Mouse (Mus musculus) heart, adult 2 months (tissue): ENCODE data around the gene Tsx. TPM values are rescaled to one million over a fixed set of nuclear protein-coding genes. Genes with fewer than 3 reads are reported as not detected.
"Not testable (repeated sequence)": the region's sequence is repeated elsewhere in the genome, so short reads cannot be mapped to it uniquely, and the experiment has no call there.

Experiments used
- DNase-seq, 2 experiments: peaks; one replicate each; pipeline ENCODE4 v3.0.0; 2021
- H3K27ac ChIP-seq: fragments of 200-600 bp; 2 replicates; pipeline ENCODE4 v1.8.1; 2022
- H3K27me3 ChIP-seq: fragments of 200-500 bp; 2 replicates; pipeline ENCODE4 v1.6.1; 2012; ENCODE audit warnings: mild to moderate bottlenecking, low read length, inconsistent platforms, mixed read lengths; ENCODE audit not compliant: control insufficient read depth, insufficient read depth
- H3K36me3 ChIP-seq: fragments of 200-500 bp; 2 replicates; pipeline ENCODE4 v1.6.1; 2012; ENCODE audit warnings: low read length, inconsistent platforms; ENCODE audit not compliant: control insufficient read depth, insufficient read depth
- H3K4me1 ChIP-seq: fragments of 200-500 bp; 2 replicates; pipeline ENCODE4 v1.6.1; 2011; ENCODE audit warnings: low read length; ENCODE audit not compliant: control insufficient read depth, insufficient read depth
- H3K4me3 ChIP-seq: fragments of 200-600 bp; 2 replicates; pipeline ENCODE4 v1.8.1; 2022
- H3K79me2 ChIP-seq: fragments of 200-500 bp; replicated peaks from 2 replicates; pipeline ENCODE4 v1.6.1; 2012; ENCODE audit warnings: mild to moderate bottlenecking, inconsistent platforms, low read length, moderate library complexity, mixed read lengths; ENCODE audit not compliant: control insufficient read depth, insufficient read depth
- H3K9ac ChIP-seq: fragments of 200-500 bp; 2 replicates; pipeline ENCODE4 v1.6.1; 2012; ENCODE audit warnings: low read depth, mild to moderate bottlenecking, control low read depth, inconsistent platforms, low read length, mixed read lengths
- CTCF ChIP-seq: fragments of 200-600 bp; IDR thresholded peaks from 2 replicates; pipeline ENCODE4 v1.8.1; 2022; ENCODE audit warnings: antibody characterized with exemption, mild to moderate bottlenecking, moderate library complexity
- EP300 ChIP-seq: fragments of 200-500 bp; IDR thresholded peaks from 2 replicates; pipeline ENCODE4 v1.6.1; 2011; ENCODE audit warnings: low read depth, low read length, control low read depth; ENCODE audit not compliant: insufficient read depth
- POLR2A ChIP-seq: fragments of 200-500 bp; IDR thresholded peaks from 2 replicates; pipeline ENCODE4 v1.6.1; 2011; ENCODE audit warnings: mild to moderate bottlenecking, low read depth, low read length, control low read depth; ENCODE audit not compliant: insufficient read depth
- WGBS: fragments of 180-500 bp; shearing (Covaris S2); methylation state at CpG from one replicate; pipeline ENCODE4 v1.1.7; 2018; 5-methylcytosine and 5-hydroxymethylcytosine counted together
- intact Hi-C: fragments of 180-260 bp; cut with DNase I; formaldehyde crosslinking; loops from one replicate; pipeline ENCODE4 v1.15.1; 2025
- polyA plus RNA-seq: library from polyadenylated mRNA; depleted of rRNA; stranded (reverse); fragments of >200 nt; gene quantifications from 2 replicates; pipeline ENCODE4 v1.2.3, GENCODE M21; 2012
- total RNA-seq, 2 experiments: library from RNA; stranded (reverse); gene quantifications; 2 replicates each; pipeline ENCODE4 v1.2.3; 2021

Gene Tsx
- total and polyA plus RNA-seq, 3 experiments, result not detected

GRCm38 (mm10) chrX:103438023-103438422, 23.8 kb downstream of the Tsx start:
- no peak for TF ChIP-seq POLR2A
- TF ChIP-seq EP300, result no peak
- TF ChIP-seq CTCF, result no peak
- Histone ChIP-seq H3K4me3 (no peak overlapping the region), H3K9ac (no peak overlapping the region), H3K36me3 (no peaks in the 10 kb centered on the region), H3K27me3 (no peaks in the 10 kb centered on the region), H3K79me2 (no peaks in the 10 kb centered on the region), H3K27ac (no peak overlapping the region), H3K4me1 (no peaks in the 10 kb centered on the region)
- intact Hi-C loops, result no loop called here
- 16% methylated on average over 9 of the region's 9 CpGs for WGBS
- no peak for DNase-seq

DNA sequence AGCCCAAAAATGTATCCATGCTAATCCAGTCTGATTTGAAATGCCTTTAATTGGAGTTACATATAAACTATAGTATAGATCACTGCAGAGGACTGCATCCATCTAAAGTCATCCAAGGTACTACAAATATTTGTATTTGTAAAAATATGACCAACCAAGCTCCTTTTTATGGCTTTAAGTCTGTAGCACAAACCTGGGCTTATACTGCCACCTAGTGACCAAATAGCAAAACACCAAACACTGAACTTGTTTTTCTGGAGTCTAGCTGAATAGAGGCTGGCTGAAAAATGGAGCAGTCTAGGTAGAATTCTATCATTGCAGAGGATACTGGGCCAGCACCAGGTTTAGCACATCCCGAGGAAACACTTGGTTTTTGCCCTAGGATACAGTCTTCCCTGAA, 26.5 kb downstream of the Tsx start:
- no peak overlapping the region for H3K9ac ChIP-seq
- intact Hi-C loops, result loop anchor here (2.0 kb wide), 1 partner anchor 180 kb away; no protein-coding TSS in a partner anchor
- WGBS, result 0% methylated on average over 1 of the region's 1 CpGs
- H3K4me3 ChIP-seq, result no peak overlapping the region
- no peaks in the 10 kb centered on the region for H3K36me3 ChIP-seq
- no peaks in the 10 kb centered on the region for H3K79me2 ChIP-seq
- no peak for TF ChIP-seq POLR2A
- TF ChIP-seq EP300, result no peak
- peak; percentile 89 for TF ChIP-seq CTCF
- no peaks in the 10 kb centered on the region for H3K27me3 ChIP-seq
- H3K4me1 ChIP-seq, result no peaks in the 10 kb centered on the region
- no peak overlapping the region for H3K27ac ChIP-seq
- DNase-seq, result no peak

GRCm38 (mm10) chrX:103443755-103444154, 29.5 kb downstream of the Tsx start:
- peak; percentile 75 for TF ChIP-seq CTCF
- no peak for TF ChIP-seq EP300
- Histone ChIP-seq H3K9ac (no peak overlapping the region), H3K4me1 (no peaks in the 10 kb centered on the region), H3K79me2 (no peaks in the 10 kb centered on the region), H3K27me3 (peaks cover 2% of the 10 kb centered on the region; the same call in 1 of the 2 replicates), H3K36me3 (no peaks in the 10 kb centered on the region), H3K4me3 (no peak overlapping the region), H3K27ac (no peak overlapping the region)
- 32% methylated on average over 7 of the region's 7 CpGs for WGBS
- intact Hi-C loops, result no loop called here
- DNase-seq, result no peak

GRCm38 (mm10) chrX:103447539-103448169, 33.4 kb downstream of the Tsx start:
- no peaks in the 10 kb centered on the region for H3K4me1 ChIP-seq
- DNase-seq, result peak in 1 of 2 experiments; percentile 30
- H3K27me3 ChIP-seq, result peaks cover 2% of the 10 kb centered on the region; the same call in 1 of the 2 replicates
- H3K79me2 ChIP-seq, result no peaks in the 10 kb centered on the region
- H3K9ac ChIP-seq, result no peak overlapping the region
- intact Hi-C loops, result no loop called here
- TF ChIP-seq EP300 (no peak), POLR2A (no peak), CTCF (no peak)
- H3K27ac ChIP-seq, result 0 out of 2 replicates have a peak overlapping the region, but pooled peaks have one; percentile 12
- H3K4me3 ChIP-seq, result peak overlapping the region; percentile 44
- no peaks in the 10 kb centered on the region for H3K36me3 ChIP-seq
- 9% methylated on average over 34 of the region's 34 CpGs for WGBS

DNA sequence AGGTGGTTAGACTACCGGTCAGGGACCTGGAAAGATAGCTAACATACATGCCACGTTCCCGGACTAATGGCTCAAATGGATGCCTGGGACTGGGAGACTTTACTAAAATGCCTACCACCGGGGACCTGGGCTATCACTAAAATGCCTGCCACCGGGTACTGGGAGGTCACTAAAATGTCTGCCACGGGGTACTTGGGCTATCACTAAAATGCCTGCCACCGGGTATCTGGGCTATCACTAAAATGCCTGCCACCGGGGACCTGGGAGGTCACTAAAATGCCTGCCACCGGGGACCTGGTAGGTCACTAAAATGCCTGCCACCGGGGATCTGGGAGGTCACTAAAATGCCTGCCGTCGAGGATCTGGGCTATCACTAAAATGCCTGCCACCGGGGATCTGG, 34.2 kb downstream of the Tsx start:
- 36% methylated on average over 10 of the region's 13 CpGs for WGBS
- H3K27me3 ChIP-seq, H3K36me3 ChIP-seq, H3K27ac ChIP-seq, DNase-seq, H3K4me1 ChIP-seq, H3K9ac ChIP-seq, intact Hi-C loops, H3K79me2 ChIP-seq: not testable (repeated sequence)
- peak overlapping the region; percentile 44 for H3K4me3 ChIP-seq

GRCm38 (mm10) chrX:103448943-103449722, 34.9 kb downstream of the Tsx start:
- H3K4me1 ChIP-seq, DNase-seq, H3K79me2 ChIP-seq, intact Hi-C loops, H3K4me3 ChIP-seq, H3K36me3 ChIP-seq, H3K9ac ChIP-seq, H3K27me3 ChIP-seq, H3K27ac ChIP-seq: not testable (repeated sequence)
- 62% methylated on average over 22 of the region's 27 CpGs for WGBS
